Mouse (Mus musculus): ENCODE data around the gene Gabrr3. TPM values are rescaled to one million over a fixed set of nuclear protein-coding genes. Genes with fewer than 3 reads are reported as not detected.

The Gabrr3 gene
- polyA plus RNA-seq, 1 experiment from 2014 or later: not detected

DNA sequence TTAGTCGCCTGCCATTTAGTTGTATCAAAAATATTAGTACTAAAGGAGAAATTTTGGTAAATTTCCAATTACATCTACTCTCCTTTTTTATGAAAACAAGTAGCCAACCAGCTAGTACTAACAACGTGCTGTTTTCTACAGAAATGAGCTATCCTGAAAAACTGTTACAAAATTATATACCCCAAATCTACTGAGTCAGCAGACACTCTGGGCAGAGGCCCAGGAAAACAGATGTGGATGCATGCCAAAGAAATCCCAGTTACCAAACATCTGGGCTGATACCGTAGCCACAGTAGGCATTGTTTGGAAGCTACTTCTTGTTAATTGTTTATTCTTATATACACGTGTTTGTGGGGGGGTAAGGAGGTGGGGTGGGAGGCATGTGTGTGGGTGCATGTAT lies 6.3 kb downstream of the Gabrr3 start:
- H3K9ac ChIP-seq (ENCODE audit: low read depth, low read length): no peak overlapping the region
- H3K36me3 ChIP-seq (ENCODE audit: control insufficient read depth, insufficient read depth, low read length): no peaks in the 10 kb centered on the region
- H3K9me3 ChIP-seq (ENCODE audit: control insufficient read depth, low read length): no peaks in the 10 kb centered on the region
- no peak overlapping the region for H3K27ac ChIP-seq (ENCODE audit: low read depth, low read length)
- H3K4me3 ChIP-seq (ENCODE audit: low read length): no peak overlapping the region
- no peaks in the 10 kb centered on the region for H3K27me3 ChIP-seq (ENCODE audit: control insufficient read depth, insufficient read depth, low read length)
- H3K4me2 ChIP-seq (replicated peaks; ENCODE audit: low read depth, low read length): no peak overlapping the region
- H3K4me1 ChIP-seq (ENCODE audit: control insufficient read depth, insufficient read depth, low read length): no peaks in the 10 kb centered on the region
- no peak for ATAC-seq (ENCODE audit: low FRiP score, low TSS enrichment)
- 71% methylated on average over 4 of the region's 4 CpGs for WGBS

DNA sequence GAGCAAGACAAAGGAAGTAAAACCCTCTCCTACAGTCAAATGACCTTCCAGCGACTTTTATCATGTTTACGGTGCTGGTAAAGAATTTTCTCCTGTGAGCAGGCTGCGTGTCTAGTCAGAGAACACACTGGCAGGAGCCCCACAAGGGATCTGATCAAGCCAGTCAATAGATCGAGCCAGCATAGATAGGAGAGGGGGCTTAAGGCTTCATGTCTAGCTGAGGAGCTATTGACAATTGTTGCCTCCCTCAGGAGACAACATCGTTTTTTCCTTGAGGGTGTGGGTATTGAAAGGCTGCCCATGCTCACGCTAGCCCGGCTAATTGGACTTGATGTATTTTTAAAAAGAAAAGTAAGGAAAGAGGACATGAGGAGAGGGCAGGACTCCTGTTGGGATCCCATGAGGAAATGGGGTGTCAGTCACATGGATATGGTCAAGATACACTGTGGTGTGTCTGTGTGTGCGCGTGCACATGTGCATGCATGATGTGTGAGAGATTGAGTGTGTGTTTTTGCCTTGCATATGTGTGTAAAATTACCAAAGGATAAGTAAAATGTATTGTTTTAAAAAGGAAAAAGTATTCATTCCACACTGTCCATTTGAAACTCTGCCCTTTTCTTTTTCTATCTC lies 13.2 kb downstream of the Gabrr3 start:
- Histone ChIP-seq H3K36me3 (ENCODE audit: control insufficient read depth, insufficient read depth, low read length) (no peaks in the 10 kb centered on the region), H3K9ac (ENCODE audit: low read depth, low read length) (no peak overlapping the region), H3K4me2 (replicated peaks; ENCODE audit: low read depth, low read length) (no peak overlapping the region), H3K4me3 (ENCODE audit: low read length) (no peak overlapping the region), H3K4me1 (ENCODE audit: control insufficient read depth, insufficient read depth, low read length) (no peaks in the 10 kb centered on the region; the same call in 1 of the 2 replicates), H3K27me3 (ENCODE audit: control insufficient read depth, insufficient read depth, low read length) (no peaks in the 10 kb centered on the region), H3K27ac (ENCODE audit: low read depth, low read length) (no peak overlapping the region), H3K9me3 (ENCODE audit: control insufficient read depth, low read length) (no peaks in the 10 kb centered on the region)
- ATAC-seq (ENCODE audit: low FRiP score, low TSS enrichment): no peak
- WGBS: 74% methylated on average over 9 of the region's 9 CpGs

DNA sequence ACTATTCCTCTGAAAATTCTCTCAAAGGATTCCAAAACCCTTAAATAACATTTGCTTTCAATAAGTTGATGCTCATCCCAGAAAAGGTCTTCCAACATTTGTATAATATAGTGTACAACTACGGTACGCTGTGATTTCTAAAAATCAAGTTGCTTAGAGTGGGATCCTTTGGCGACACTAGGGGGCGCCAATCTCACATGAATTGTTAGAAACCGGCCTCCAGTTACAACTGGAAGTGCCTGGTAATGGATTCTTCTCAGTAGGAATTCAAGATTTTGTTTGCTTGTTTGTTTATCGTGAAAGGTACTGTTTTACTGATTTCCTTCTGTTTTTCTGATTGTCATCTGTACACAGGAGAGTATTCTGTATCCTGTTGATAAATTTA lies 13.7 kb downstream of the Gabrr3 start:
- ATAC-seq (ENCODE audit: low FRiP score, low TSS enrichment): peak; percentile 80; the same call in 1 of the 2 replicates
- WGBS: 14% methylated on average over 6 of the region's 6 CpGs
- H3K4me2 ChIP-seq (replicated peaks; ENCODE audit: low read depth, low read length): no peak overlapping the region
- H3K4me3 ChIP-seq (ENCODE audit: low read length): no peak overlapping the region
- no peak overlapping the region for H3K9ac ChIP-seq (ENCODE audit: low read depth, low read length)
- no peak overlapping the region for H3K27ac ChIP-seq (ENCODE audit: low read depth, low read length)
- no peaks in the 10 kb centered on the region for H3K27me3 ChIP-seq (ENCODE audit: control insufficient read depth, insufficient read depth, low read length)
- no peaks in the 10 kb centered on the region for H3K9me3 ChIP-seq (ENCODE audit: control insufficient read depth, low read length)
- H3K4me1 ChIP-seq (ENCODE audit: control insufficient read depth, insufficient read depth, low read length): no peaks in the 10 kb centered on the region; the same call in 1 of the 2 replicates
- no peaks in the 10 kb centered on the region for H3K36me3 ChIP-seq (ENCODE audit: control insufficient read depth, insufficient read depth, low read length)

DNA sequence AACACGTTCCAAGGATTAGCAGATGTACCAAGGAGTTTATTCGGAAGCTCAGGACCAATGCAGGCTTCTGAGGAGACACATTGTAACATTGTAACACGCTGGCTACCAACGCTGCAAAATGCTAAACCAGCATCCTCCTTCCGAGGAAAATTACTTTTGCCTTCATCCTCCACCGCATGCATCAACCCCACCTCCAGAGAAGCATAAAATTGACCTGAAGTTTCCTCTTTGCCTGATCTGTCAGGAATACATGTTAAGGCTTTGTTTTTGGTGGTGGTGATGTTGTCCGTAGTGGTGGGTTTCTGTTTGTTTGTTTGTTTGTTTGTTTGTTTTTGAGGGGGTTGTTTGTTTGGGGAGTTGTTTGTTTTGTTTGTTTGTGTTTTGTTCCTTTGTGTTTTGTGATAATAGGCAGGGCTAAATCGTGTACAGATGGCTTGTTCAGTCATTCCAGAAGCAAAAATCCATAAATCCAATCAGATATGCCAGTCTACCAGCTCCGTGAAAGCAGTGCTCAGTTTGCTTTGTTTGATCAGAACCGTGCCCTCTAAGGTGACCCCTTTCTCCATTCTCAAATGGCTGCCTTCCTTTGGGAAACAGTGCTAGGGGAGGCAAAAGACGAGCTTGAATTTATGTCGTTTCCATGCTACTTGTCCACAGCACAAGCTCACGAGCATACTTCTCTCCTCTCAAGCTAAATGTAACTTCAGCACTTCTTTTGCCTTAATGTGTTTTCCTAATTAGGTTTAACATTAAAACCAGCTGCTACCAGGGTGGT lies 14.6 kb downstream of the Gabrr3 start:
- no peak overlapping the region for H3K9ac ChIP-seq (ENCODE audit: low read depth, low read length)
- no peaks in the 10 kb centered on the region for H3K36me3 ChIP-seq (ENCODE audit: control insufficient read depth, insufficient read depth, low read length)
- no peak overlapping the region for H3K27ac ChIP-seq (ENCODE audit: low read depth, low read length)
- 38% methylated on average over 13 of the region's 13 CpGs for WGBS
- ATAC-seq (ENCODE audit: low FRiP score, low TSS enrichment): peak; percentile 49
- H3K27me3 ChIP-seq (ENCODE audit: control insufficient read depth, insufficient read depth, low read length): no peaks in the 10 kb centered on the region
- no peaks in the 10 kb centered on the region for H3K9me3 ChIP-seq (ENCODE audit: control insufficient read depth, low read length)
- H3K4me3 ChIP-seq (ENCODE audit: low read length): no peak overlapping the region
- no peak overlapping the region for H3K4me2 ChIP-seq (replicated peaks; ENCODE audit: low read depth, low read length)
- H3K4me1 ChIP-seq (ENCODE audit: control insufficient read depth, insufficient read depth, low read length): no peaks in the 10 kb centered on the region; the same call in 1 of the 2 replicates

DNA sequence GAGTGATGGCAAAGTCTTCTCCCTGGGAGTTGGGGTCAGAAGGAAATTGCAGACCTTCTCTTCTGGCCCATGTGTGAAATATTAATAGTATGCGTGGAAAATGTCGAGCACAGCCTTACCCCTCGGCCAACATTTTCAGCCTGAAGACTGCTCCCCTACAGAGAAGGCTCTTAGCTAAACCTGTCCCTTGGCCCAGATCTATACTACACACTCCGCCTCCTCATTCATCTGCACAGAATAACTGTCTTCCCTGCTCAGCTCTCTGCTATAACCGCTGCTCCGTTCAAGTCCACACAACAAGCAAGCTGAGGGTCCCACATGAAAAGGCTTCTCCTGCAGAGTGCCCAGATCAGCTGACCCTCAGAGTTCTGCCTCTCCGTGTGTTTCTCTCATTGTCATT lies 20.8 kb downstream of the Gabrr3 start:
- Histone ChIP-seq H3K9ac (ENCODE audit: low read depth, low read length) (no peak overlapping the region), H3K4me2 (replicated peaks; ENCODE audit: low read depth, low read length) (no peak overlapping the region), H3K4me3 (ENCODE audit: low read length) (no peak overlapping the region), H3K27ac (ENCODE audit: low read depth, low read length) (no peak overlapping the region), H3K4me1 (ENCODE audit: control insufficient read depth, insufficient read depth, low read length) (no peaks in the 10 kb centered on the region), H3K9me3 (ENCODE audit: control insufficient read depth, low read length) (no peaks in the 10 kb centered on the region), H3K36me3 (ENCODE audit: control insufficient read depth, insufficient read depth, low read length) (no peaks in the 10 kb centered on the region), H3K27me3 (ENCODE audit: control insufficient read depth, insufficient read depth, low read length) (no peaks in the 10 kb centered on the region)
- WGBS: 83% methylated on average over 7 of the region's 7 CpGs
- ATAC-seq (ENCODE audit: low FRiP score, low TSS enrichment): no peak

DNA sequence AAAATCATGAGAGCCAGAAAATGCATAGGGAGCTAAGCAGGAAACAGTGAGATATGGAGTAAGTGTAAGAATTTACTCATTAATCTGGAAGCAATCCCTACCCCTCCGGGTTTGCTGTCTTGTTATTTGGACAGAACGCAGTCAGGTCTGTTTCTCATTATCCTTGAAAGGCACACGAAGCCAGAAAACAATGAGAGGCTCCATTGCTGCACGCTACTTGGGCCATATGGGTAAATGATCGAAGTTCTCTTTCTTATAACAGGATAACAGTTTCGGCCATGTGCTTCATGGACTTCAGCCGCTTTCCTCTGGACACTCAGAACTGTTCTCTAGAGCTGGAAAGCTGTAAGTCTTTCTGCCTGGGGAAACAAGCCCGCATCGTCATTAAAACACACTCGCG lies 26.0 kb downstream of the Gabrr3 start:
- Histone ChIP-seq H3K4me2 (replicated peaks; ENCODE audit: low read depth, low read length) (no peak overlapping the region), H3K27me3 (ENCODE audit: control insufficient read depth, insufficient read depth, low read length) (no peaks in the 10 kb centered on the region), H3K36me3 (ENCODE audit: control insufficient read depth, insufficient read depth, low read length) (no peaks in the 10 kb centered on the region), H3K4me1 (ENCODE audit: control insufficient read depth, insufficient read depth, low read length) (no peaks in the 10 kb centered on the region), H3K4me3 (ENCODE audit: low read length) (no peak overlapping the region), H3K9me3 (ENCODE audit: control insufficient read depth, low read length) (no peaks in the 10 kb centered on the region), H3K27ac (ENCODE audit: low read depth, low read length) (no peak overlapping the region), H3K9ac (ENCODE audit: low read depth, low read length) (no peak overlapping the region)
- WGBS: 78% methylated on average over 11 of the region's 11 CpGs
- ATAC-seq (ENCODE audit: low FRiP score, low TSS enrichment): no peak

DNA sequence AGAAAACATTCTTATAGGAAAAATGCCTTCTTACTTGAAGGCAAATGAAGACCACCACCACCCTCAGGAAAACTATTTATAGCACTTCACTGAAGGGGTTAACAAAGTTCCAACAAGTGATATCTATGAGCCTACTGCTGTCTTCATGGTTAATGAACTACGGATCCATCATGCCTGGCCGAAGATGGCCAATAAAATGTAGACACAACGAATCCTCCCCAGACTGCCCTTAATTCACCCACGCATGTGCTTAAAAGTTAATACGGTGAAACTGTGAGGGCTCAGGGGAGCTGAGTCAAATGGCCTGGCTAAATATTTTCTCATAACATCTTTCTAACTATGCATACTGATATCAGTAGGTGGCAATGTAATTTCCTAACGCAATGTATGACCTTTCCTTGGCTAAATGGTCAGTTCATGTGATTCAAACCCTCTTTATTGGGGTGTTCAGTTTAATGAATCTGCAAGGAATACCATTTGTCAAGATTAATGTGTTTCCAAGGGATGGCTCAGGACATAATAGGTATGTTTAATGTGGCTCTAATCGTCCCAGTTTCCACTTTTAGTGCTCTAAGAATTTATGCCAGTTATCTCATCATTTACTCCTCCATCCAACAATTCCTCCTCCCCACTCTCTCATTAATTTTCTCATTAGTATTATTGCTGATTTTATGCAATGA lies 37.9 kb downstream of the Gabrr3 start:
- Histone ChIP-seq H3K27ac (ENCODE audit: low read depth, low read length) (no peak overlapping the region), H3K9me3 (ENCODE audit: control insufficient read depth, low read length) (no peaks in the 10 kb centered on the region), H3K4me3 (ENCODE audit: low read length) (no peak overlapping the region), H3K9ac (ENCODE audit: low read depth, low read length) (no peak overlapping the region), H3K36me3 (ENCODE audit: control insufficient read depth, insufficient read depth, low read length) (no peaks in the 10 kb centered on the region), H3K27me3 (ENCODE audit: control insufficient read depth, insufficient read depth, low read length) (no peaks in the 10 kb centered on the region), H3K4me2 (replicated peaks; ENCODE audit: low read depth, low read length) (no peak overlapping the region), H3K4me1 (ENCODE audit: control insufficient read depth, insufficient read depth, low read length) (peaks cover 4% of the 10 kb centered on the region; the same call in 1 of the 2 replicates)
- ATAC-seq (ENCODE audit: low FRiP score, low TSS enrichment): peak; percentile 89
- 38% methylated on average over 7 of the region's 7 CpGs for WGBS

DNA sequence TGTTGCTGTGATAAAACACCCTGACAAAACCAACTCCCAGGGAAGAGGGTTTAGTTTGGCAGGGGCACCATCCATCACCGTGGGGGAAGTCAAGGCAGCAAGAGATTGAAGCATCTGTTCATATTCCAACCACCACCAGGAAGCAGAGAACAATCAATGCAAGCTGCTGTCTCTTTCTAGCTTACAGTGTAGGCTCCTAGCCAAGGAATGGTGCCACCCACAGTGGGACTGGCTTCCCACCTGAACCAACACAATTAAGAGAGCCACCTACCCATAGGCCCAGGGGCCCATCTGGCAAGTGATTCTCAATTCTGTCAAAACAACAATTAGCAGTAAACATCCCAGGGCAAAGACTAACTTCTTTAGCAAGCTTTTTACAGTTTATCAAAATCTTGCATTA lies 41.0 kb downstream of the Gabrr3 start:
- H3K9ac ChIP-seq (ENCODE audit: low read depth, low read length): no peak overlapping the region
- H3K4me3 ChIP-seq (ENCODE audit: low read length): no peak overlapping the region
- H3K9me3 ChIP-seq (ENCODE audit: control insufficient read depth, low read length): no peaks in the 10 kb centered on the region
- H3K4me2 ChIP-seq (replicated peaks; ENCODE audit: low read depth, low read length): no peak overlapping the region
- no peak overlapping the region for H3K27ac ChIP-seq (ENCODE audit: low read depth, low read length)
- peaks cover 4% of the 10 kb centered on the region; the same call in 1 of the 2 replicates for H3K4me1 ChIP-seq (ENCODE audit: control insufficient read depth, insufficient read depth, low read length)
- no peaks in the 10 kb centered on the region for H3K27me3 ChIP-seq (ENCODE audit: control insufficient read depth, insufficient read depth, low read length)
- WGBS: 88% methylated on average over 1 of the region's 1 CpGs
- H3K36me3 ChIP-seq (ENCODE audit: control insufficient read depth, insufficient read depth, low read length): no peaks in the 10 kb centered on the region
- ATAC-seq (ENCODE audit: low FRiP score, low TSS enrichment): no peak

DNA sequence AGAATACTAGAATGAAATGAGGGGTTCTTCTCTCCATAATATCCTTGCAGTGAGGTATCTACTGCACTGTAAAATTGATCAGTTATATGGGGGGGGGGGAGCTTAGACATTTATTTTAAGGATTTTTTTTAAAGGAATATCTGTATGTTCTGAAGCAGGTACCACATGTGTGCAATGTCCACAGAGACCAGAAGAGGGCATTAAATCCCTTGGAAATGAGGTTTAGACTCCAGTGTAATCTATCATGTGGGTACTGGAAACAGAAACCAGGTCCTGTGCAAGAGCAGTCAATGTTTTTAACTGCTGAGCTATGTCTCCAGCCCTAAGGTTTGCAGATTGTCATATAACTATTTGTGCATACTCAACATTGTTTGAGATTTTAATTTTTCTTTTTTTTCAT lies 42.0 kb downstream of the Gabrr3 start:
- ATAC-seq (ENCODE audit: low FRiP score, low TSS enrichment): no peak
- no peak overlapping the region for H3K4me3 ChIP-seq (ENCODE audit: low read length)
- H3K9me3 ChIP-seq (ENCODE audit: control insufficient read depth, low read length): no peaks in the 10 kb centered on the region
- no peak overlapping the region for H3K27ac ChIP-seq (ENCODE audit: low read depth, low read length)
- H3K4me1 ChIP-seq (ENCODE audit: control insufficient read depth, insufficient read depth, low read length): peaks cover 4% of the 10 kb centered on the region; the same call in 1 of the 2 replicates
- no peak overlapping the region for H3K4me2 ChIP-seq (replicated peaks; ENCODE audit: low read depth, low read length)
- H3K27me3 ChIP-seq (ENCODE audit: control insufficient read depth, insufficient read depth, low read length): no peaks in the 10 kb centered on the region
- H3K9ac ChIP-seq (ENCODE audit: low read depth, low read length): no peak overlapping the region
- H3K36me3 ChIP-seq (ENCODE audit: control insufficient read depth, insufficient read depth, low read length): no peaks in the 10 kb centered on the region

Measured in kidney, embryonic 14.5 days (tissue).